Mouse (Mus musculus) E14TG2a.4 (cell line): ENCODE results near the gene Myo16.

Experiments used
- CTCF ChIP-seq: conservative IDR thresholded peaks from 2 replicates; pipeline ENCODE4 v1.5.1; 2014; ENCODE audit warnings: low read length
- NANOG ChIP-seq: IDR thresholded peaks from 2 replicates; pipeline ENCODE4 v1.6.1; 2014; ENCODE audit warnings: borderline replicate concordance, low read length, mixed read lengths
- POU5F1 ChIP-seq: IDR thresholded peaks from 2 replicates; pipeline ENCODE4 v1.6.1; 2014; ENCODE audit warnings: low read length, borderline replicate concordance

GRCm38 (mm10) chr8:10391096-10391683, 237.5 kb downstream of the Myo16 start:
- TF ChIP-seq CTCF (no peak), POU5F1 (no peak), NANOG (no peak)
